Mouse (Mus musculus) hindbrain, postnatal 0 days (tissue): ENCODE data around the gene Pafah2. TPM values are rescaled to one million over a fixed set of nuclear protein-coding genes. Genes with fewer than 3 reads are reported as not detected.
"Not testable (repeated sequence)": the region's sequence is repeated elsewhere in the genome, so short reads cannot be mapped to it uniquely, and the experiment has no call there.

Experiments
- ATAC-seq: fragments of 200-750 bp; cut with Nextera tagmentation; 2 replicates; pipeline ENCODE4 v1.8.0; 2017; ENCODE audit warnings: mild to moderate bottlenecking, moderate TSS enrichment, moderate library complexity
- DNase-seq: peaks from one replicate; pipeline ENCODE4 v3.0.0-alpha.2; 2015; ENCODE audit warnings: low spot score
- H3K27ac ChIP-seq: fragments of 300-500 bp; sonication (generic); 2 replicates; pipeline ENCODE4 v1.5.1; 2014; ENCODE audit warnings: mild to moderate bottlenecking
- H3K27me3 ChIP-seq: fragments of 300-500 bp; sonication (generic); 2 replicates; pipeline ENCODE4 v1.6.1; 2014; ENCODE audit warnings: low read length, mixed read lengths; ENCODE audit not compliant: insufficient read depth
- H3K36me3 ChIP-seq: fragments of 300-500 bp; sonication (generic); 2 replicates; pipeline ENCODE4 v1.6.1; 2014; ENCODE audit warnings: low read length, mixed read lengths; ENCODE audit not compliant: insufficient read depth
- H3K4me1 ChIP-seq: fragments of 300-500 bp; sonication (generic); 2 replicates; pipeline ENCODE4 v1.6.1; 2014; ENCODE audit warnings: antibody characterized with exemption, low read length, mixed read lengths; ENCODE audit not compliant: insufficient read depth
- H3K4me2 ChIP-seq: fragments of 300-500 bp; sonication (generic); 2 replicates; pipeline ENCODE4 v1.6.1; 2014; ENCODE audit warnings: low read depth, mild to moderate bottlenecking, low read length, moderate library complexity, mixed read lengths
- H3K4me3 ChIP-seq: fragments of 300-500 bp; sonication (generic); 2 replicates; pipeline ENCODE4 v1.5.1; 2014; ENCODE audit warnings: low read length
- H3K9ac ChIP-seq: fragments of 300-500 bp; sonication (generic); replicated peaks from 2 replicates; pipeline ENCODE4 v1.6.1; 2014; ENCODE audit warnings: mild to moderate bottlenecking, low read length, moderate library complexity, mixed read lengths
- H3K9me3 ChIP-seq: fragments of 300-500 bp; sonication (generic); 2 replicates; pipeline ENCODE4 v1.6.1; 2016; ENCODE audit warnings: low read length, mixed read lengths
- CTCF ChIP-seq: IDR thresholded peaks from 2 replicates; pipeline ENCODE4 v1.5.1; 2016; ENCODE audit warnings: antibody characterized with exemption, control low read depth, low read depth
- WGBS: fragments of 180-500 bp; shearing (Covaris S2); extraction: QIAGEN DNeasy Blood & Tissue Kit; methylation state at CpG from one replicate; pipeline ENCODE4 v1.1.7; 2014; 5-methylcytosine and 5-hydroxymethylcytosine counted together
- polyA plus RNA-seq: library from polyadenylated mRNA; unstranded; fragments of >200 nt; fragmentation: Nextera tagmentation; extraction: Ambion mirVana; gene quantifications from 2 replicates; pipeline ENCODE4 v1.2.1, GENCODE M21; 2015
- total RNA-seq: library from RNA; depleted of rRNA; stranded (reverse); fragments of >200 nt; gene quantifications from 2 replicates; pipeline ENCODE4 v1.2.3, GENCODE M21; 2014

The Pafah2 gene
- total and polyA plus RNA-seq, 2 experiments from 2014 or later, result 6.7 to 17.9 TPM

DNA sequence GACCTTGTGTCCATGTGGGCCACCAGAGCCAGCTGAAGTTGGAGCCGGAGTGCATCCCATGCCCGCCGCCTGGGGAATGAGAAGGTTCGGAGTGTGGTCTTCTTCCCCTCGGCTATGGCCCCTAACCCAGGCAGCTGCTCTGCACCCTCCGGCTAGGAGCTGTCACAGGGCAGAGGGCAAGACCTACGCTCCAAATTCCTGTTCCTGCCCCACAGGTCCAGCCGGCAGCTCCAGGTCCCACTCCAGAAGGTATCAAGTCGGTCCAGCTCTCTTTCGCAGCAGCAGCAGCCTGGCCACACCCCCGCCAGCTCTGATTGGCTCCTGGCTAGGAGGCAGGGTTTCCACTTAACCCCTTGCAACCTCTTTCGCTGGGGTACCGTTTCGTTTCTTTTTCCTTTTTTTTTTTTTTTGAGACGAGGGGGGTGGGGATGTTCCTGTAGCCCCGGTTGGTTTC is 23.8 kb upstream of the Pafah2 start:
- Histone ChIP-seq H3K36me3 (no peaks in the 10 kb centered on the region), H3K4me2 (peak overlapping the region; percentile 98), H3K27ac (no peak overlapping the region), H3K9me3 (no peaks in the 10 kb centered on the region), H3K9ac (peak overlapping the region; percentile 43), H3K27me3 (peaks cover 22% of the 10 kb centered on the region), H3K4me3 (peak overlapping the region; percentile 47), H3K4me1 (peaks cover 10% of the 10 kb centered on the region)
- TF ChIP-seq CTCF, result no peak
- ATAC-seq (peak; percentile 88), DNase-seq (peak; percentile 83)
- 0% methylated on average over 16 of the region's 16 CpGs for WGBS

DNA sequence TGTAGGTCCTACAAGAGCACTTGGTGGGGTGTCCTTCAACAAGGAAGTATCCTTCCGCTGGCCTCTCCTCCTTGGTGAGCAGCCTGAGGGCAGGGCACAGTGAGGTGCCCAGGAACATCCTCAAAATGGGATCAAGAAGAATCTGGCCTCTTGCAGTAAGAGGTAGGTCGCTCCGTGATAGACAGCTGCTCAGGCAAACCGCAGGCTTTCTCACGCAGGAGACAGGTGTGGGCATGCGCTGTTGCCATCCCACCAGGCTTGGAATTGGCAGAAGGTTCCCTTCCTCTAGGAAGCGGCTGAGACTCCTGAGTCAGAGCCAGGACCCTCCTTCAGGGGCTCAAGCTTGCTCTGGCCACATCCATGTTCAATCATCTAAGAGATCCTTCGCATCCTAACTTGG is 22.8 kb upstream of the Pafah2 start:
- DNase-seq (no peak), ATAC-seq (no peak)
- Histone ChIP-seq H3K27ac (no peak overlapping the region), H3K9ac (no peak overlapping the region), H3K4me3 (no peak overlapping the region), H3K36me3 (no peaks in the 10 kb centered on the region), H3K27me3 (peaks cover 22% of the 10 kb centered on the region), H3K4me1 (peaks cover 10% of the 10 kb centered on the region), H3K9me3 (no peaks in the 10 kb centered on the region), H3K4me2 (no peak overlapping the region)
- 79% methylated on average over 8 of the region's 8 CpGs for WGBS
- TF ChIP-seq CTCF, result no peak

DNA sequence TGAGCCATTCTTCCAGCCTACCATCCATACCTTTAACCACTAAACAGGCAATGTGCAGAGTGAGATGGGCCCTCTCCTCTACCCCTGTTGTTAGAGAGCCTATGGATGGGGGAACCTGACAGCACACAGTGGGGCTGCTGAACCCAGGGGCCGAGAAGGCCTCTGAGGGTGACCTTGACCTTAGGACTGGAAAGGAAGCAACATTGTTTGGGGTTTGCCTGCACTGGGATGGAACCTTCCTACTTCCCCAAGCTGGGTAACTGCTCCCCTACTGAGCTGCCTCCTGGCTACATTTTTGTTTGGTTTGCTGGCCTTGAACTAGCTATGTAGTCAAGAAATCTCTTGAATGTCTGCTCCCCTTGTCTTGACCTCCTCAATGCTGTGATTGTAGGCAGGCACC is 21.8 kb upstream of the Pafah2 start:
- peaks cover 10% of the 10 kb centered on the region for H3K4me1 ChIP-seq
- 47% methylated on average over 1 of the region's 1 CpGs for whole genome bisulfite sequencing
- no peaks in the 10 kb centered on the region for H3K9me3 ChIP-seq
- H3K36me3 ChIP-seq, result no peaks in the 10 kb centered on the region
- no peak overlapping the region for H3K9ac ChIP-seq
- no peak overlapping the region for H3K27ac ChIP-seq
- no peak for TF ChIP-seq CTCF
- no peak overlapping the region for H3K4me3 ChIP-seq
- DNase-seq (no peak), ATAC-seq (no peak)
- H3K4me2 ChIP-seq, result no peak overlapping the region
- H3K27me3 ChIP-seq, result peaks cover 22% of the 10 kb centered on the region

DNA sequence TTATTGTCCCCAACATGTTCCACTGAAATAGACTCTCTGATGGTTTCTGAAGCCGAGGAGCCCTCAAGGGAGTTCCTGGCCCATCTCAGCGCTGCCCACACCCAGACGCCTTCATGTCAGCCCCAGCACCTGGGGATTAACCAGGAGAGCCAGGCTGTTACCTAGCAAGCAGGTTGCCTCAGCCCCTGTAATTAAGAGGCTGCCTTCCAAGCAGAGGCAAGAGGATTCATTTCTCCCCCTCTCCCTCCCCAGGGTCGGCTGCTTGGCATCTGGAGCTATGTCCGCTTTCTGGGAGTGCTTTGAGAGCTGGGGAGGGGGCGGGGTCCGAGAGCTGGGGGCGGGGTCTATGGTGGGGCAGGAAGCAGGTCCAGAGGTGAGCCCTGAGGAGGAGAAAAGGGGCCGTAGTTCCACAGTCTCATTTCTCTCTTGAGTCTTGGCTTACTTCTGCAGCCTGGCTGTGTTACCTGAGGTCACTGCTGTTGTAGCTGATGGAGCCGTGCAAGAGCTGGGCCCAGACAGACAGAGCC is 18.0 kb upstream of the Pafah2 start:
- Histone ChIP-seq H3K9me3 (no peaks in the 10 kb centered on the region), H3K27ac (no peak overlapping the region), H3K4me1 (no peaks in the 10 kb centered on the region; the same call in 1 of the 2 replicates), H3K27me3 (no peaks in the 10 kb centered on the region), H3K4me3 (no peak overlapping the region), H3K36me3 (no peaks in the 10 kb centered on the region), H3K9ac (no peak overlapping the region), H3K4me2 (no peak overlapping the region)
- no peak for DNase-seq
- no peak for ATAC-seq
- no peak for TF ChIP-seq CTCF
- 40% methylated on average over 10 of the region's 10 CpGs for WGBS

DNA sequence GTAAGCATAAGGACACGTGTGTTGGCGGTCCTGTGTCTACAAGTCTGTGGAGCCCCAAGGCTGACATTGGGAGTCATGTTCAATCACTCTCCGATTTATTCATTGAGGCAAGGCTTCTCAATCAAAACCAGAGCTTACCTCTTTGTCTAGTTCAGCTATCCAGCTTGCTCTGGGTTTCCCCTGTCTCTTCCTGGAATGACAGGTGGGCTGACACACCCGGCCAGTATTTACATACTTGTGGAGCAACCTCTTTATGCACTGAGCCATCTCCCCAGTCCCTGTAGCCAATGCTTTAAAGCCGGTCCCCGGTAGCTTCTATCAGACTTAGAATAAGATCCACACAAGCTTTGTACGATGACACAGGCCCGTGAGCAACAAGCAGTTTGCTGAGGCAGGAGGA is 16.6 kb upstream of the Pafah2 start:
- H3K4me1 ChIP-seq, result no peaks in the 10 kb centered on the region
- 80% methylated on average over 8 of the region's 8 CpGs for WGBS
- no peak overlapping the region for H3K4me3 ChIP-seq
- ATAC-seq (no peak), DNase-seq (no peak)
- no peak for TF ChIP-seq CTCF
- no peak overlapping the region for H3K27ac ChIP-seq
- no peaks in the 10 kb centered on the region for H3K36me3 ChIP-seq
- no peak overlapping the region for H3K4me2 ChIP-seq
- H3K9me3 ChIP-seq, result no peaks in the 10 kb centered on the region
- H3K9ac ChIP-seq, result no peak overlapping the region
- no peaks in the 10 kb centered on the region for H3K27me3 ChIP-seq

DNA sequence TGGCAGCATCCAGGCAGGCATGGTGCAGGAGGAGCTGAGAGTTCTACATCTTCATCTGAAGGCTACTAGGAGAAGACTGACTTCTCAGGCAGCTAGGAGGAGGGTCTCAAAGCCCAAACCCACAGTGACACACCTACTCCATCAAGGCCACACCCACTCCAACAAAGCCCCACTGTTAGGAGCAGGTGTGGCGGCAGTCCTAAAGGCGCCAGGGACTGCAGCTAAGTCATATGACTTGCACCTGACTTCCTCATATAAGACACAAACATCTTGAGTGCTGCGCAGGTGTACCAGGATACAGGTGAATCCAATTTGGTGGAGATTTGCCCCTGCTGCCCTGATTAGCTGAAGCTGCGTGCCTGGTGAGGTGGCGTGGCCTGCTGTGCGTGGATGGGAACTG is 12.4 kb upstream of the Pafah2 start, which contains the start of gene Extl1:
Gene Extl1 (minus strand): TSS at position 101 of the 400 bp plus-strand sequence.
- DNase-seq, H3K4me3 ChIP-seq, H3K4me1 ChIP-seq, H3K27ac ChIP-seq, H3K9me3 ChIP-seq, H3K27me3 ChIP-seq, ATAC-seq, H3K36me3 ChIP-seq, H3K4me2 ChIP-seq, H3K9ac ChIP-seq: not testable (repeated sequence)
- 94% methylated on average over 2 of the region's 6 CpGs for WGBS

DNA sequence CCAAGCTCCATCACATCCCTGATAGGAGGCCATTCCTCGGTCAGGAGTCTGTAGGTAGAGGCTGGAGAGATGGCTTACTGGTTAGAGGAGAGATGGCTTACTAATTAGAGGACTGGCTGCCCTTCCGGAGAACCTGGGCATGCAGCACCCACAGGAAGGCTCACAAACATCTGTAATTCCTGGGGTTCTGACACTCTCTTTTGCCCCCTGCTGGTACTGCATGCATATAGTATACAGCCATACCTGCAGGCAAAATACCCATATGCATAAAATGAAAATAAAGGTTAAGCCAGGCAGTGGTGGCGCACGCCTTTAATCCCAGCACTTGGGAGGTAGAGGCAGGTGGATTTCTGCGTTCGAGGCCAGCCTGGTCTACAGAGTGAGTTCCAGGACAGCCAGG is 8.9 kb upstream of the Pafah2 start:
- no peak overlapping the region for H3K4me3 ChIP-seq
- peak; percentile 30 for DNase-seq
- H3K4me1 ChIP-seq, result no peaks in the 10 kb centered on the region
- H3K36me3 ChIP-seq, result no peaks in the 10 kb centered on the region
- WGBS, result 71% methylated on average over 6 of the region's 6 CpGs
- no peaks in the 10 kb centered on the region for H3K9me3 ChIP-seq
- H3K27me3 ChIP-seq, result no peaks in the 10 kb centered on the region
- no peak overlapping the region for H3K27ac ChIP-seq
- no peak for ATAC-seq
- TF ChIP-seq CTCF, result peak; percentile 44
- no peak overlapping the region for H3K4me2 ChIP-seq
- H3K9ac ChIP-seq, result no peak overlapping the region
